Mouse (Mus musculus): ENCODE results near the gene Slc25a21. TPM values are rescaled to one million over a fixed set of nuclear protein-coding genes. Genes with fewer than 3 reads are reported as not detected.
A peak's percentile ranks its signal among the peaks of the same experiment; 100 is the strongest.

Gene Slc25a21
- polyA plus RNA-seq, 1 experiment from 2014 or later = 1.2 TPM

- TF ChIP-seq EP300 (optimal IDR thresholded peaks at IDR 0.05) (no peak), CTCF (IDR thresholded peaks at IDR 0.05; ENCODE audit: low read depth) (no peak)
- no peak overlapping the region for H3K4me2 ChIP-seq (replicated peaks; ENCODE audit: low read depth)
- ATAC-seq (ENCODE audit: low FRiP score, low TSS enrichment) (no peak), DNase-seq (ENCODE audit: low spot score) (no peak)
- no peaks in the 10 kb centered on the region for H3K27me3 ChIP-seq (ENCODE audit: control insufficient read depth, insufficient read depth, low read length)
- no peak overlapping the region for H3K27ac ChIP-seq (replicated peaks)
- H3K4me1 ChIP-seq (replicated peaks; ENCODE audit: control insufficient read depth, insufficient read depth) = no peaks in the 10 kb centered on the region
- WGBS = 61% methylated on average over 7 of the region's 7 CpGs
- H3K9me3 ChIP-seq (ENCODE audit: control insufficient read depth, low read length) = no peaks in the 10 kb centered on the region
- no peak overlapping the region for H3K4me3 ChIP-seq (ENCODE audit: low read depth, low read length)
- H3K36me3 ChIP-seq (ENCODE audit: control insufficient read depth, insufficient read depth, low read length) = no peaks in the 10 kb centered on the region
- H3K9ac ChIP-seq (ENCODE audit: low read length) = no peak overlapping the region
Observed at GRCm38 (mm10) chr12:56905222-56905621, 292.1 kb downstream of the Slc25a21 start.

- Histone ChIP-seq H3K9me3 (ENCODE audit: control insufficient read depth, low read length) (no peaks in the 10 kb centered on the region), H3K4me3 (ENCODE audit: low read depth, low read length) (no peak overlapping the region), H3K27me3 (ENCODE audit: control insufficient read depth, insufficient read depth, low read length) (no peaks in the 10 kb centered on the region), H3K4me2 (replicated peaks; ENCODE audit: low read depth) (no peak overlapping the region), H3K27ac (replicated peaks) (no peak overlapping the region), H3K4me1 (replicated peaks; ENCODE audit: control insufficient read depth, insufficient read depth) (no peaks in the 10 kb centered on the region), H3K36me3 (ENCODE audit: control insufficient read depth, insufficient read depth, low read length) (no peaks in the 10 kb centered on the region), H3K9ac (ENCODE audit: low read length) (no peak overlapping the region)
- WGBS = 65% methylated on average over 8 of the region's 8 CpGs
- ATAC-seq (ENCODE audit: low FRiP score, low TSS enrichment) (peak; percentile 57; the same call in 1 of the 2 replicates), DNase-seq (ENCODE audit: low spot score) (no peak)
- TF ChIP-seq CTCF (IDR thresholded peaks at IDR 0.05; ENCODE audit: low read depth) (no peak), EP300 (optimal IDR thresholded peaks at IDR 0.05) (no peak)
Observed at GRCm38 (mm10) chr12:56902774-56903456, 294.4 kb downstream of the Slc25a21 start.

- H3K9ac ChIP-seq (ENCODE audit: low read length) = no peak overlapping the region
- ATAC-seq (ENCODE audit: low FRiP score, low TSS enrichment) = no peak
- 82% methylated on average over 8 of the region's 8 CpGs for WGBS
Observed at GRCm38 (mm10) chr12:56897976-56898375, 299.3 kb downstream of the Slc25a21 start.

DNA sequence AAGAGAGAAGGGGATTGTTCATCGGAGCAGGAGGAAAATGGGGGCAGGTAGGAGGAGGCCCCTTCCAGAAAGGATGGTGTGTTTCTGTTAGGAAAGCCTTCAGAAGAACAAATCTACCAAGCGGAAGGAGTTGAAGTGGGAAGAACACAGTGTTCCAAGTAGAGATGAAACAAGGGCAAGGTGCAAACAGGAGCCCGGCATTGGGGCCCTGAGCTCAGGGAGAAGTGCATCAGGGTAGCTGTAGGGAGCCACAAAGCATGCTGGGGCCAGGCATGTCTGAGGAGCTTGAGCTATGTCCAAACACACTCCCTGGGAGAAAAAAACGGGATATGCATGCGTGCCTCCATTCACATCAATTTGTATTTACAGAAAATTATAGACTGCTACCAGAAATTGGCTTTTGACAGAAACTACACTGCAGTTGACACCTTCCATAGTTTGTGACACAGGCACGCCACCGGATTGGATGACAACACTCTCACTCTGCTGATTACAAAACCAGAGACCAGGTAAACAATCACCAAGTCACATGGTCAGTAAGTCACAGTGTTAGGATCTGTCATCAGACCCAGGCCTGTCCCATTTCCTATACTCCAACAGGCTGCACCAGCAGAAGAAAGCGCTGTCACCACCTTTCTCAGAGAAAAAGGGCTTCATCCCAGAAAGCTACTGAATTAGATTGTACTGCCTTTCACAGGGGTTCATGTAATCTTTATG, 299.9 kb downstream of the Slc25a21 start:
- Histone ChIP-seq H3K36me3 (ENCODE audit: control insufficient read depth, insufficient read depth, low read length) (no peaks in the 10 kb centered on the region), H3K4me3 (ENCODE audit: low read depth, low read length) (no peak overlapping the region), H3K9me3 (ENCODE audit: control insufficient read depth, low read length) (no peaks in the 10 kb centered on the region), H3K9ac (ENCODE audit: low read length) (no peak overlapping the region), H3K27me3 (ENCODE audit: control insufficient read depth, insufficient read depth, low read length) (no peaks in the 10 kb centered on the region), H3K4me1 (replicated peaks; ENCODE audit: control insufficient read depth, insufficient read depth) (no peaks in the 10 kb centered on the region), H3K4me2 (replicated peaks; ENCODE audit: low read depth) (no peak overlapping the region), H3K27ac (replicated peaks) (no peak overlapping the region)
- ATAC-seq (ENCODE audit: low FRiP score, low TSS enrichment) (no peak), DNase-seq (ENCODE audit: low spot score) (no peak)
- WGBS = 76% methylated on average over 8 of the region's 8 CpGs
- TF ChIP-seq EP300 (optimal IDR thresholded peaks at IDR 0.05) (no peak), CTCF (IDR thresholded peaks at IDR 0.05; ENCODE audit: low read depth) (no peak)

More at GRCm38 (mm10) chr12:56897976-56898375, 299.3 kb downstream of the Slc25a21 start:
- no peak for TF ChIP-seq EP300 (optimal IDR thresholded peaks at IDR 0.05)
- TF ChIP-seq CTCF (IDR thresholded peaks at IDR 0.05; ENCODE audit: low read depth) = no peak
- no peak overlapping the region for H3K4me2 ChIP-seq (replicated peaks; ENCODE audit: low read depth)
- no peak for DNase-seq (ENCODE audit: low spot score)
- H3K9me3 ChIP-seq (ENCODE audit: control insufficient read depth, low read length) = no peaks in the 10 kb centered on the region
- H3K4me3 ChIP-seq (ENCODE audit: low read depth, low read length) = no peak overlapping the region
- H3K36me3 ChIP-seq (ENCODE audit: control insufficient read depth, insufficient read depth, low read length) = no peaks in the 10 kb centered on the region
- no peaks in the 10 kb centered on the region for H3K27me3 ChIP-seq (ENCODE audit: control insufficient read depth, insufficient read depth, low read length)
- no peaks in the 10 kb centered on the region for H3K4me1 ChIP-seq (replicated peaks; ENCODE audit: control insufficient read depth, insufficient read depth)
- no peak overlapping the region for H3K27ac ChIP-seq (replicated peaks)

DNA sequence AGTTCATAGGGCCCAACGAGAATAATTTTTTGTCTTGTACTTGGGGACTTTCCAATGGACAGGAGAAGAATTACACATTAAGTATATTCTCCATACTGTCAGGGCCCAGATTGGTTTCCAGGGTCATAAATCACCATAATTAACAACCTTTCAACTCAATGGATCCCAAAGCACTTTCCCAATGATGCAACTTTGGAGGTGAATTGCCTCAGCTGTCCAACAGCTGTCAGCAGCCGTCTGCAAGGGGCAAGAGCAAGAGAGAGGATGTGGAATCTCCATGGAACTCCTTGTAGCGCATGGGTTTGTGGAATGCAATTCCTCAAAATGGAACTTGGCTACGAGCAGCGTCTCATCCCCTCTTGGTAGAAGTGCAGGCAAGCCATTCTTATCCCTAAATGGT, 302.3 kb downstream of the Slc25a21 start:
- Histone ChIP-seq H3K4me1 (replicated peaks; ENCODE audit: control insufficient read depth, insufficient read depth) (no peaks in the 10 kb centered on the region), H3K9ac (ENCODE audit: low read length) (no peak overlapping the region), H3K27ac (replicated peaks) (no peak overlapping the region), H3K36me3 (ENCODE audit: control insufficient read depth, insufficient read depth, low read length) (no peaks in the 10 kb centered on the region), H3K27me3 (ENCODE audit: control insufficient read depth, insufficient read depth, low read length) (no peaks in the 10 kb centered on the region), H3K4me2 (replicated peaks; ENCODE audit: low read depth) (no peak overlapping the region), H3K4me3 (ENCODE audit: low read depth, low read length) (no peak overlapping the region), H3K9me3 (ENCODE audit: control insufficient read depth, low read length) (no peaks in the 10 kb centered on the region)
- no peak for ATAC-seq (ENCODE audit: low FRiP score, low TSS enrichment)
- WGBS = 57% methylated on average over 5 of the region's 5 CpGs
- DNase-seq (ENCODE audit: low spot score) = no peak
- no peak for TF ChIP-seq EP300 (optimal IDR thresholded peaks at IDR 0.05)
- no peak for TF ChIP-seq CTCF (IDR thresholded peaks at IDR 0.05; ENCODE audit: low read depth)
